Mouse (Mus musculus) kidney, adult 2 months (tissue): ENCODE results near the gene Myl4.

ENCODE experiments used
- CTCF ChIP-seq: fragments of 200-500 bp; conservative IDR thresholded peaks from 2 replicates; pipeline ENCODE4 v1.5.1; 2011; ENCODE audit warnings: low read depth, mild to moderate bottlenecking, control low read depth, low read length, moderate library complexity, mixed read lengths; ENCODE audit not compliant: insufficient read depth, insufficient read length
- POLR2A ChIP-seq: fragments of 200-500 bp; IDR thresholded peaks from one replicate; pipeline ENCODE4 v1.6.1; 2011; ENCODE audit warnings: low read depth, low read length, control low read depth

- TF ChIP-seq POLR2A (no peak), CTCF (no peak)
These were observed 61.2 kb downstream of the Myl4 start for GRCm38 (mm10) chr11:104611579-104612151.
